Mouse (Mus musculus) yolk sac, embryonic 10.5 days (tissue): Measurements from ENCODE around the gene Fam124a.
"Not testable (repeated sequence)": the region's sequence is repeated elsewhere in the genome, so short reads cannot be mapped to it uniquely, and the experiment has no call there.

Source experiments
- DNase-seq: peaks from one replicate; pipeline ENCODE4 v3.0.0-alpha.2; 2017; ENCODE audit warnings: low spot score

Gene Fam124a

DNA sequence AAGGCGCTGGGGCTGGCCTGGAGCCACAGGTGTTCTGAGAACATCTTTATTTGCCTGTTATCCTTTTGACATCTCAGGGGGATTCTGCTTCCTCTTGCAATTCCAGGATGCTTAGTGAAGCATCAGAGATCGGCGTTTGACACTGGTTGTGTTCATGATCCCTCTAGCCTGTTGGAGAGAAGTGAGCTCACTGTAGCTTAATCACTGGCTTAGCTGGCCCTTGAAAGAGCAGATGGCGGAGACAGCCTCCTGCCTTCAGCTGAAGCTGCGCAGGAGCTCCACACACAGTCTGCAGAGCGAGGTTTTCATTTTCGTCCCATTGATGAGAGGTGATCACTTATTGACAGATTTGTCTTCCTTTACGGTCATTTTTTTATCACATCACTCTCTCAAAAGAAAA is 20.3 kb downstream of the Fam124a start:
- no peak for DNase-seq

DNA sequence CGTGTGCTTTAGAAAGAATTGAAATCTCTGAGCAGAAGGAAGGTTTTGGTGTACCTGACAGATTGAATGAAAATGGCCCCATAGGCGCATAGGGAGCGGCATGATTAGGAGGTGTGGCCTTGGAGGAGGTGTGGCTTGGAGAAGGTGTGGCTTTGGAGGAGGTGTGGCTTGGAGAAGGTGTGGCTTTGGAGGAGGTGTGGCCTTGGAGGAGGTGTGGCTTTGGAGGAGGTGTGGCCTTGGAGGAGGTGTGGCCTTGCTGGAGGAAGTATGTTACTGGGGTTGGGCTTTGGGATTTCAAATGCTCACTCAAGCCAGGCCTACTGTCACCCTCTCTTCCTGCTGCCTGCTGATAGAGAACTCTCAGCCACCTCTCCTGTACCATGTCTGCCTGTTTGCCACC is 25.4 kb downstream of the Fam124a start:
- DNase-seq = no peak

DNA sequence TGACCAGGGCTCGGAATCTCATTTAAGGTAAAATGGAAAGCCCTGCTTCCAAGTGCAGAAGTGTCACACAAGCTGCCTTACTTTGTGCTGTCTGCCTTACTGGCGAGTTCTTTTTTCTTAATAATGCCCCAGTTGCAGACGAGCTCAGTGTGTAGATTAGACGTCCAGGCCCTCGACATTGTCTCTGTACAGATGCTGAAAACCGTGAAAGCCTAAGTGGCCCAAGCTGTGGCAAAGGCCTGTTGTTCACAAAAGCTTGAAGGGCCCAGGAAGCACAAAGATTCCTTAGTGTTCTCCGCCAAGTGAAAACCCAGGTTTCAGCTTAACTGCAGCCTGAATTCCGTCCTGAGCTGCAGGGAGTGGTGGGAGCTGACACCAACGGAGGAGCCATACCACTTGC is 26.2 kb downstream of the Fam124a start:
- no peak for DNase-seq

GRCm38 (mm10) chr14:62584637-62585036 is 29.1 kb downstream of the Fam124a start:
- DNase-seq = no peak

DNA sequence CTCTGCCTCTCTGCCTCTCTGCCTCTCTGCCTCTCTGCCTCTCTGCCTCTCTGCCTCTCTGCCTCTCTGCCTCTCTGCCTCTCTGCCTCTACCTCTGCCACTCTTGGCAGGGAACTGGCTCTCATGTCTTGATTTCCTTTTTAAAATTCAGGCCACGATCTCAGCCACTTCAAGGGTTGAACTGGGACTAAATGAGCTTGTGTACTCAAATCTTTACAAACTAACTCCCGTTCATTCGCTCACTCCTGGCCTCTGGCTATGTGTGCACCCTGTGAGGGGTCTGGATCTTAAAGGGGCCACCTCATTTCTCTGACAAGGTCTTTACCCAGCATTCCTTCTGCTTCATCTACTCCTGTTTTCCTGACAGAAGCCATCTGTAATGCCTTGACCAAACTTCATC is 29.8 kb downstream of the Fam124a start:
- DNase-seq = no peak

DNA sequence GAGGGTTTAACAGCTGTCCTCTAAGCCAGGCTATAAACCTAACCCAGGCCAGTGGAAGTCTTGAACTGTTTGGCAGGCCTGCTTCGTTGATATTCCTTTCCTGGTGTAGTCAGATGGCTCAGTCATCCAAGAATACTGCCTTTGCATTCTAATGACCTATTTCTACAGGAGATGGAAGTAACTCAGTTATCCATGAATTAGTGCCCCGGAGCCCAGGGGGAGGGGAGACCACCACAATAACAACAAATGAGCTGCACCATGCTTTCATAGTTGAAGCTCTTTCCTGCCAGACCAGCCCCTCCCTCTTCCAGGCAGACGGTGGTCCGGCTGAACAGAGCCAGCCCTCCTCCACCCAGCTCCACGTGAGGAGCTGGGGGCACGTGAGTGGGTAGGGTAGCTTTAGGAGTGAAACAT is 44.6 kb downstream of the Fam124a start:
- no peak for DNase-seq

DNA sequence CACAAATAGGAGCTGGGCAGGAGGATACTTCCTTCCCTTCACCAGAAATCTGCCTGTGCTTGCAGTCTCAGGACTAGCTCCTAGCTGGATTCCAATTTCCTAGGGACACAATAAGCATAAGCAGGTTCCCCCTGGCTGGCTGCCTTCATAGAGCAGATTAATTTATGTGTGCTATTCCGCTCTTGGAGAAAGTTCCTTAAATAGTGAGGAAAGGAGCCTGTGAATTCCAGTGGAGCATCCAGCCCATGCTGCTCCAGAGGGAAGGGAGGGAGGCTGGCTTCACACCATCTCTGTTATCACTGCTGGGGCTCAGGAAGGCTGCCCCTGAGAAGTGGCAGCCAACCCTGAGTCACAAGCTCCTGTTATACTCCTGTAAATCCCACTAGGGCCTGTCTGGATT is 46.7 kb downstream of the Fam124a start:
- no peak for DNase-seq

- no peak for DNase-seq
Measured at GRCm38 (mm10) chr14:62602869-62603268, 47.3 kb downstream of the Fam124a start.

- DNase-seq = no peak
Measured at GRCm38 (mm10) chr14:62607791-62608196, 52.3 kb downstream of the Fam124a start.

- DNase-seq = no peak
Measured at GRCm38 (mm10) chr14:62609904-62610303, 54.4 kb downstream of the Fam124a start.

- DNase-seq = no peak
Measured at GRCm38 (mm10) chr14:62622393-62622792, 66.9 kb downstream of the Fam124a start.

- no peak for DNase-seq
Measured at GRCm38 (mm10) chr14:62627951-62628350, 72.4 kb downstream of the Fam124a start.

DNA sequence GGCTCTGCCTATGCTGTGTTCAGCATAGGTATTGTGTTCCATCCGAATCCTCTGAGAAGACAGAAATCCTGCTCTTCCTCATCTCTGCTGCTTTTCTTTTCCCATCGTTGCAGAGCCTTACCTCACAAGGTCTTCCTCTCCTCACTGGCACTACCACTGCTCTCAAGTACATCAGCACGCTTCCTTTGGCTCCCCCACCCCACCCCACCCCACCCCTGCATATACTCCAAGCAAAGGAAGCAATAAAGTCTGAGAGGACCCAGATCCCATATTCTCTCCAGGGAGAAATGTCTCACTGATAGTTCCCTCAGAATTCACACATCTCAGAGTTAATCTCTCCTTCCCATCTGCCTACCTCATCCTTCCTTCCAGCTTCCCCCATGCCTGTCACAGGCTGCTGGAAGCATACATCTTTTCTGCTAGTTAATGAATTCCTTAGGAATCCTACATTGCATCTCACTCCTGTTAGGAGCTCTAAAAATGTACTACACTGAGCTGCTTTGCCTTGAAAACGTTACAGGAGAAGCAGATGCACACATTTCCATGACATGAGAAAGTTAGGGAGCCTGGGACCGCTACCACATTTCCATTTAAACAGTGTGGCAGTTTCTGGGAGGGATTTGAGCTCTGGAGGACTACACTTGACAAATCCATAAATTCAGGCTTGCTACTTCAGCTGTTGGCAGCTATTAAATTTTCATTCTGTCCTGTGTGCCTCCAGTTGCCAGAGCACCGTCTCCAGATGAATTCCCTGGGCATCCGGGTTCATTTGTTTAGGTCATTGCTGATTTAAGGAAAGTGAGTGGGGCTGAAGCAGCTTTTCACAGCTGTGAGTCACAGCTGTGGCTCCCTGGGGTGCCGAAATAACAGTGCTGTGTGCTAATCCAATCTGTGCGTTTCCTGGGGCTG is 82.2 kb downstream of the Fam124a start:
- no peak for DNase-seq

DNA sequence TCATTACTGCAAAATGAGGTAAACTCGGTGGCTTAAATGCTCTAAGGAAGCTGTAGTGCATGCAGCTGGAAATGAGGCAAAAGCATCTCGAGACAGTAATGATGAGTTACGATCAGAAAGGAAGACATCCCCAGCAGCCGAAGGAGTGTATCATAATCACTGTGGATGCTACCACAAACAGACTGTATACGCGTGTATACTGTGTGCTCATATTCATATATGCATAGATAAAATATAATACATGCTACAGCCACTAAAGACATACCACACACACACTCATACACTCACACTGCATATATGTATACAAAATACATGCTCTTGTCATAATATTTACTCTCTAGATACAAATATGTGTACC is 82.8 kb downstream of the Fam124a start:
- no peak for DNase-seq

DNA sequence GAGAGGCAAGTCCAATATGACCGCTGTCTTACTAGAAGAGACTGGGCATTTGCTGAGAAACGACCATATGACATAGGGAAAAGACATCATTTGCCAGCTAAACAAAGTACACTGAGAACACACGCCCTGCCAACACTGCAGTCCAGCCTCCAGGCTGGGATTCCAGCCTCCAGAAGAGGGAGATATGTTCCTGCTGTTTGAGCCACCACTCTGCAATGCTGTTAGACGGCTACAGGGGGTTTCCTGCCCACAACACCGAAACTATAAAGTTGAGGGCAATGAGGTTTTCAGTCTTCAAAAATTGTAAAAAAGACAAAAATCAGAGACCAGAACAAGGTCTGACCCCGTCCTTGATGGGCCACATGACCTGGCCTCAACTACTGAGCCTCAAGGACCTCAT is 83.6 kb downstream of the Fam124a start:
- no peak for DNase-seq

- no peak for DNase-seq
Measured at GRCm38 (mm10) chr14:62639551-62639950, 84.0 kb downstream of the Fam124a start.

GRCm38 (mm10) chr14:62640396-62640795 is 84.9 kb downstream of the Fam124a start:
- DNase-seq = no peak

GRCm38 (mm10) chr14:62642368-62642767 is 86.8 kb downstream of the Fam124a start:
- not testable (repeated sequence) for DNase-seq

DNA sequence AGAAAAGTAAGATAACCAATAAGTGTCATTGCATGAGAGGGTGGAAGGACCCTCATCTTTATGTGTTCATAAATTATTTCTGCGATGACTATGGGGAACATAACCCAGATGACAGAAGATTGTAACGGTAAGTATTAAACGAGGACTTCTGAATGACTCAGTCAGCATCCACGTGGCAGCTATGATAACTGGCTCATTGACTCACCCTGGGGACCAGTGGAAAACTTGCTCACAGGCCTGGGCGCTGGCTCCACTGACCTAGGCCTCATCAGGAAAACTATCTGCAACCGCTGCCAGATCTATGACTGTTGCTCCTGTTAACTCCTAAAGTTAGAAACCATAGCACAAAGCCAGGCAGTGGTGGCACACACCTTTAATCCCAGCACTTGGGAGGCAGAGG is 92.9 kb downstream of the Fam124a start:
- DNase-seq = no peak

DNA sequence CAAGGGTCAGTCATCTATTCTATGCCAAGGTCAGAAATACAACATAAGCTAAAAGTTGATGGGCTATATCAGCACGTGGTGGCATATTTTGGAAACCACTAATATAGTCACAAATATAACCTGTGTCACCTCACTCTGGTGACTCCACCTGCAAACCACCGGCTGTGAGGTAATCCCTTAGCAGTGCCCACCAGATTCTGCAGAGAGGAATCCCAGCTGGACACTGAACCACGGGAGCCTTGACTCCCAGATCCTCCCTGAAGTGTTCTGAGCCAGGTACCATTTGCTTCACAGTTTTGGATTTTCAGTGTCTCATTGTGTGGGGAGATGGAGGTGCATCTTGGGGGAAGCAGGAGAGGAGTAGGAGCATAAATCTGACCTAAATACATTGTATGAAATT is 94.8 kb downstream of the Fam124a start:
- no peak for DNase-seq

DNA sequence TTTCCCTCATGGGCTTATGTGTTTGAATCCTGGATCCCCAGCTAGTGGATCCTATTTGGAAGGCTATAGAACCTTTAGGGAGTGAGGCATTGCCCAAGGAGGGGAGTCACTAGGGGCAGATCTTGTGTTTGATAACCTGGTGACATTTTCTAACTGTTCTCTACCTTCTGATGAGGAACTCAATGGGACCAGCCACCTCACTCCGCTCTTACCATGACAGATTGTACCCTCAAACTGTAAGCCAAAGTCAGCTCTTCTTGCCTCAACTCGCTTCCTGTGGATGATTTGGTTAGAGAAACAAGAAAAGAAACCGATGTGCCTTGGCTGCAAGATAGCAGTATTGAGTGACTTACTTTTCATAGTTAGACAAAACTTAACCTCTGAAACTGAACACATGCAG is 96.2 kb downstream of the Fam124a start:
- no peak for DNase-seq

GRCm38 (mm10) chr14:62655996-62656395 is 100.5 kb downstream of the Fam124a start:
- DNase-seq = no peak

- no peak for DNase-seq
Measured at GRCm38 (mm10) chr14:62657469-62657868, 101.9 kb downstream of the Fam124a start.
